Mouse (Mus musculus) megakaryocyte, embryonic 14.5 days (primary cell): Measurements from ENCODE around the gene Kif22.

Experiments used
- FLI1 ChIP-seq: IDR thresholded peaks from 2 replicates; pipeline ENCODE4 v1.6.1; 2012; ENCODE audit warnings: low read length, inconsistent platforms, mixed read lengths
- GATA1 ChIP-seq: IDR thresholded peaks from 3 replicates; pipeline ENCODE4 v1.6.1; 2012; ENCODE audit warnings: mixed read lengths, low read length, inconsistent platforms, borderline replicate concordance

- TF ChIP-seq GATA1 (no peak), FLI1 (no peak)
Observed at GRCm38 (mm10) chr7:127012845-127013244, 29.4 kb downstream of the Kif22 start.
